Mouse (Mus musculus) MEL (cell line): ENCODE measurements at regions not wholly inside any gene's neighbourhood (a gene's known extent, or its start where the extent isn't known, plus 50 kb on each side); places are given as distances from the start of the nearest gene placed in this dataset.
"Not testable (repeated sequence)": the region's sequence is repeated elsewhere in the genome, so short reads cannot be mapped to it uniquely, and the experiment has no call there.

ENCODE experiments used
- DNase-seq: peaks from one replicate; pipeline ENCODE4 v3.0.0; 2011; ENCODE audit warnings: low read depth, low spot score
- H3K27ac ChIP-seq: 2 replicates; pipeline ENCODE4 v1.5.1; 2012; ENCODE audit warnings: low read depth, mild to moderate bottlenecking, control low read depth, low read length, moderate library complexity; ENCODE audit not compliant: control insufficient read depth
- H3K27me3 ChIP-seq, 2 experiments: fragments of 150-350 bp in 1 of 2; sonication (generic) in 1 of 2; 2 replicates each; pipeline ENCODE4 v1.6.1; 2012; ENCODE audit warnings: low read length in 2 of 2, mild to moderate bottlenecking in 2 of 2, improper control_type of control experiment in 1 of 2, moderate library complexity in 1 of 2; ENCODE audit not compliant: insufficient read depth in 2 of 2, control insufficient read depth in 1 of 2
- H3K36me3 ChIP-seq, 2 experiments: 2 replicates each; pipeline ENCODE4 v1.6.1; 2012 to 2014; ENCODE audit warnings: low read length in 2 of 2, improper control_type of control experiment in 1 of 2, inconsistent platforms in 1 of 2, mild to moderate bottlenecking in 1 of 2; ENCODE audit not compliant: insufficient read depth in 2 of 2, control insufficient read depth in 1 of 2
- H3K4me1 ChIP-seq, 2 experiments: fragments of 150-350 bp in 1 of 2; sonication (generic) in 1 of 2; 2 replicates each; pipeline ENCODE4 v1.6.1; 2012; ENCODE audit warnings: low read length in 2 of 2, improper control_type of control experiment in 1 of 2, mild to moderate bottlenecking in 1 of 2; ENCODE audit not compliant: insufficient read depth in 2 of 2, control insufficient read depth in 1 of 2
- H3K4me3 ChIP-seq, 2 experiments: fragments of 150-350 bp in 1 of 2; sonication (generic) in 1 of 2; 2 replicates each; pipeline ENCODE4 v1.5.1; 2012; ENCODE audit warnings: low read depth in 2 of 2, low read length in 2 of 2, mild to moderate bottlenecking in 2 of 2, moderate library complexity in 2 of 2, control low read depth in 1 of 2, improper control_type of control experiment in 1 of 2; ENCODE audit not compliant: control insufficient read depth in 1 of 2, insufficient read depth in 1 of 2
- H3K79me2 ChIP-seq: 2 replicates; pipeline ENCODE4 v1.6.1; 2012; ENCODE audit warnings: mild to moderate bottlenecking, low read length, moderate library complexity; ENCODE audit not compliant: control insufficient read depth, poor library complexity, insufficient read depth
- H3K9ac ChIP-seq: 2 replicates; pipeline ENCODE4 v1.6.1; 2012; ENCODE audit warnings: low read depth, mild to moderate bottlenecking, control low read depth, low read length, moderate library complexity; ENCODE audit not compliant: control insufficient read depth, poor library complexity, severe bottlenecking
- H3K9me3 ChIP-seq: fragments of 150-350 bp; sonication (generic); replicated peaks from 2 replicates; pipeline ENCODE4 v1.6.1; 2012; ENCODE audit warnings: mild to moderate bottlenecking, low read length, improper control_type of control experiment, moderate library complexity; ENCODE audit not compliant: insufficient read depth
- BHLHE40 ChIP-seq: IDR thresholded peaks from 2 replicates; pipeline ENCODE4 v1.6.1; 2012; ENCODE audit warnings: low read depth, mild to moderate bottlenecking, inconsistent platforms, low read length, improper control_type of control experiment, borderline replicate concordance
- CHD1 ChIP-seq: IDR thresholded peaks from 2 replicates; pipeline ENCODE4 v1.6.1; 2012; ENCODE audit warnings: low read depth, mild to moderate bottlenecking, inconsistent platforms, low read length, improper control_type of control experiment
- CHD2 ChIP-seq: IDR thresholded peaks from 2 replicates; pipeline ENCODE4 v1.6.1; 2011; ENCODE audit warnings: low read length, improper control_type of control experiment
- ELF1 ChIP-seq: IDR thresholded peaks from 2 replicates; pipeline ENCODE4 v1.6.1; 2014; ENCODE audit warnings: low read depth, mild to moderate bottlenecking, inconsistent platforms, low read length, improper control_type of control experiment, moderate library complexity
- EP300 ChIP-seq, 2 experiments: IDR thresholded peaks; 2 replicates each; pipeline ENCODE4 v1.6.1; 2011; ENCODE audit warnings: improper control_type of control experiment in 2 of 2, low read length in 2 of 2, low read depth in 1 of 2, mild to moderate bottlenecking in 1 of 2
- GABPA ChIP-seq: IDR thresholded peaks from 2 replicates; pipeline ENCODE4 v1.6.1; 2012; ENCODE audit warnings: low read depth, mild to moderate bottlenecking, inconsistent platforms, low read length, improper control_type of control experiment, moderate library complexity
- GATA1 ChIP-seq: IDR thresholded peaks from 2 replicates; pipeline ENCODE4 v1.6.1; 2011; ENCODE audit warnings: low read depth, low read length, improper control_type of control experiment
- HCFC1 ChIP-seq: IDR thresholded peaks from 2 replicates; pipeline ENCODE4 v1.6.1; 2012; ENCODE audit warnings: low read depth, mild to moderate bottlenecking, inconsistent platforms, low read length, improper control_type of control experiment, moderate library complexity
- KAT2A ChIP-seq: conservative IDR thresholded peaks from 2 replicates; pipeline ENCODE4 v1.6.1; 2012; ENCODE audit warnings: low read depth, low read length, improper control_type of control experiment, inconsistent platforms
- MAFK ChIP-seq: IDR thresholded peaks from 2 replicates; pipeline ENCODE4 v1.6.1; 2011; ENCODE audit warnings: low read depth, mild to moderate bottlenecking, low read length, improper control_type of control experiment, borderline replicate concordance
- MAX ChIP-seq: IDR thresholded peaks from 2 replicates; pipeline ENCODE4 v1.6.1; 2011; ENCODE audit warnings: low read length, improper control_type of control experiment
- POLR2AphosphoS5 ChIP-seq: IDR thresholded peaks from 2 replicates; pipeline ENCODE4 v1.6.1; 2012; ENCODE audit warnings: low read depth, borderline replicate concordance, mild to moderate bottlenecking, inconsistent platforms, low read length, moderate library complexity, mixed read lengths
- RAD21 ChIP-seq: IDR thresholded peaks from 2 replicates; pipeline ENCODE4 v1.6.1; 2011; ENCODE audit warnings: mild to moderate bottlenecking, low read depth, low read length, improper control_type of control experiment
- TCF12 ChIP-seq: IDR thresholded peaks from 2 replicates; pipeline ENCODE4 v1.6.1; 2014; ENCODE audit warnings: low read depth, mild to moderate bottlenecking, inconsistent platforms, low read length, improper control_type of control experiment, moderate library complexity
- USF2 ChIP-seq, 2 experiments: IDR thresholded peaks; 2 replicates each; pipeline ENCODE4 v1.6.1; 2011 to 2012; ENCODE audit warnings: improper control_type of control experiment in 2 of 2, low read length in 2 of 2, borderline replicate concordance in 1 of 2, inconsistent platforms in 1 of 2, low read depth in 1 of 2, mild to moderate bottlenecking in 1 of 2; ENCODE audit not compliant: insufficient read depth in 1 of 2
- ZNF384 ChIP-seq: IDR thresholded peaks from 2 replicates; pipeline ENCODE4 v1.6.1; 2012; ENCODE audit warnings: low read depth, mild to moderate bottlenecking, inconsistent platforms, low read length, improper control_type of control experiment

DNA sequence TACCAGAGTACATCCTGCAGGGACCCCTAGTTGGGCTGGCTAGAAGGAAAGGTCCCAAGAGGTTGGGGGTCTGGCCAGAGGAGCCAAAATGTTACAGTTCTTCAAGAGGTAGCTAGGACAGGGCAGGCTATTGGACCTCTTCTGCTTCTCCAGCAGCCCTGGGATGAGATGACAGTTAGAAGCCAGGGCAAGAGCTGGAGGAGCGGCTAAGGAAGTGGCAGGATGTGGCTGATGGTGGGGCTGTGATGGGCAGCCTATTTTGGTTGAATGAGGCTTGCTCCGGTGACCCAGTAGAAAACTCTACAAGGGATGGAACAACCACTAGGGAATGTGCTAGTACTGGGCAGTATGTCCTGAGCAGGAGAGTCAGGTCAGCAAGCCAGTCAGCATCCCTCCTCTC lies 82.8 kb downstream of the Ddx11 start:
- TF ChIP-seq ZNF384 (no peak), GABPA (no peak), MAFK (no peak), HCFC1 (no peak), CHD2 (no peak), MAX (no peak), EP300 (IDR thresholded peaks at IDR 0.05; ENCODE audit: low read depth in 1 of 2, low read length in 2 of 2) (no peak), CHD1 (no peak), BHLHE40 (no peak), USF2 (IDR thresholded peaks at IDR 0.05; ENCODE audit: borderline replicate concordance in 1 of 2, insufficient read depth in 1 of 2, low read depth in 1 of 2, low read length in 2 of 2) (no peak), KAT2A (no peak), TCF12 (no peak), POLR2AphosphoS5 (no peak), GATA1 (no peak), RAD21 (no peak), ELF1 (no peak)
- no peaks in the 10 kb centered on the region for H3K79me2 ChIP-seq
- H3K4me1 ChIP-seq = no peaks in the 10 kb centered on the region
- no peak overlapping the region for H3K27ac ChIP-seq
- H3K27me3 ChIP-seq = no peaks in the 10 kb centered on the region
- DNase-seq = no peak
- no peaks in the 10 kb centered on the region for H3K36me3 ChIP-seq
- no peak overlapping the region for H3K4me3 ChIP-seq
- H3K9me3 ChIP-seq = no peaks in the 10 kb centered on the region
- no peak overlapping the region for H3K9ac ChIP-seq

DNA sequence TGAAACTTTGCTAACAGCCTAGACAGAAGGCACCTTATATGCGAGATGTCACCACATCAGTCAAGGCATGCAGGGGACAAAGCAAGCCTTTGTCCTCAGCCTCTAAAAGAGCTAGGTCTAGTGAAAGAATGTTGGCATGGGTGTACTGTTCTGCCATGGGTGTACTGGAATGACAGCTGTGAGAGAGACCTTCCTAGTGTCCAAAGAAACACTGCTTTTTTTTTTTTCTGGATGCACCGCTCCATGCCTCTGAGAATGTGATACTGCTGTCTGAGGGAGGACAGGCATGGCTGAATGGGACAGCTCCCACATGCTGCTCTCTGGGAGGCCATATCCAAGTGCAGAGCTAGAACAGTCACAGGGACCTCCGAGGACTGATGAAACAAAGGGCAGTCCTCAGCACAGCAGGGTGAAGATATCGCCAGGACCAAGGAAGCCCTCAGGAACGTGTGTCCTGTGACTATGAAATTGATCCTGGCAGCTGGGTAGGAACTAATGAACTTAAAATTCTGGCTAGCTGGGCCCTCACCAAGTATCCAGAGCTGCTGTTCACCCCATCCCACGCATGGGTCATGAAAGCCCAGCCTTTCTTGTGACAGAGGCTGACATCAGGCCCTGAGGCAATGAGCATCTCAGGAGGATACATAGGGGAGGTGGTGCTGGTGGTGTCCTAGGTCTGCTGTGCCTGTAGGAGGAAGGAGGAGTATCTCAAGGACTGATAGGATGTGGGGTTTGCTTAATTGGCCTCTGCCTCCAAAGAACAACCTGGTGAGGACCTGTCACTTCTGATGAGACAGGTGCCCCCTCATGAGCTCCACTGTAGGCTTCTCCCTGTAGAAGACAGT lies 84.6 kb downstream of the Ddx11 start:
- H3K79me2 ChIP-seq, DNase-seq, H3K9ac ChIP-seq, H3K27me3 ChIP-seq, H3K4me3 ChIP-seq, H3K27ac ChIP-seq, H3K36me3 ChIP-seq, H3K4me1 ChIP-seq, H3K9me3 ChIP-seq: not testable (repeated sequence)

DNA sequence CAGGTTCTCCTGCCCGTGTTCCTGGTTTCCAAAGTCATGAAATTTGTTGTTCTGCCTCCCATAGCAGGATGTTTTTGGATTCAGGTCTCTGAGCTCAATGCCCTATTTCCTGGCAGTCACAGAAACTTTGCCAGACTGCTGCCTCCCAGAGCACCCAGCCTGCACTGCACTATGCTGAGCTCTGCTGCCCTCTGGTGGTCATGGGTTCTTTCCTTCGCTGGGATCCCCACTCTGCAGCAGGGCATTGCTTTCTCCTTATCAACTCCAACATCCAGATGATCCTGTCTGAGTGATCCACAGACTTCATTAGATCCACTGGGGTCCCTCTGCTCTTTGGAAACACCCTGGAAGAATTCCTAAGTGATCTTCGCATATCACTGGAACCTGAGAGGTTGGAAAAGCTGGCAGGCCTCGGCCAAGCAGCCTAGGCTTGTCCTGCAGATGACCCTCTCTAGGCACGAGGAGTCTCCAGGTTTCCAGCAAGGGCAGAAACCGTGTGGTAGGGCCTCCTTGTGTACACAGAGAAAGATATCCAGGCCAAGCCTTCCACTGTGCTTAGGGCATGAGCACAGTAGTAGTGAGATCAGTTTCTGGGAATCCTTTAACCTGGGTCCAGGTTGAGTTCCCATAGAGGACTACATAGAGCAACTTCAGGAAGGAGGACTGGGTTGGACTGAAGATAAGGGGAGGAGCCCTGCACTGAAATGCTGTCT lies 85.6 kb downstream of the Ddx11 start:
- H3K79me2 ChIP-seq, H3K4me1 ChIP-seq, H3K36me3 ChIP-seq, H3K9me3 ChIP-seq, H3K27me3 ChIP-seq, H3K9ac ChIP-seq, H3K4me3 ChIP-seq, H3K27ac ChIP-seq, DNase-seq: not testable (repeated sequence)
